In the genomic region with DNA sequence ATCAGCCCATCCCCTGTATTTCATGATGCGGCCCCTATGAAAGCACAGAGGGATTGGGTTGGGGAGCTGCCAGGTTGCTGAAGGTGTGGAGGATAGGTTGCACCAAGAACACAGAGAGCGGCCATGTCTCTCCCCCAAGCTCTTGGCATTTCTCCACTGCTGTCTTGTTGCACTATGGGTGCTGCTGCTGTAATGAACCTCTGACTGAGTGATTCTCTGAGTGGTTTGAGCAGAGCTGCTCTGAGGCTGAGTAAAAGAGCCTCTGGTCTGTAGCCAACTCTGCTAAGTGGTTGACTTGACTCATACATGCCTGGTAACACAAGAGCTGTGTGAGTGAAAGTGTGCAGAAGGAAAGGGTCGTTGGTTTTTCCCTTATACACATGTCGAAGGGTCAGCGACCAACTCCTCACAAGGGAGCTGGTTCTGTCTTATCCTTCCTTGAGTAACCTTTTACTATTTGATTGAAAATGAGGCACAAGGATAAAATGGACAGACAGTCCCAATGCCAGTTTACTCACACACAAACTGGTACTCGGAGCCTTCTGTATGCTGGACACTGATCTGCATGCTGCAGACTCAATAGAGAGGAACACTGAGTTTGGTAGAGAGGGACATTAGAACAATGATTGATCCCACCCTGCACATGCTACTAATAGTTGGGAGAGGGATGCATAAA, we compare ENCODE assay signal across 16 mouse cellular contexts. TPM values are rescaled to one million over a fixed set of nuclear protein-coding genes. Genes with fewer than 3 reads are reported as not detected.
"Had no signal": no experiment of that assay in that cellular context is flagged by ENCODE, and none has a peak within 500 bp of the region (broad histone marks: within the 10 kb centered on the region; RNA-seq: fewer than 3 reads in every experiment).

No protein-coding gene starts in this region.

RNA-seq across cellular contexts. Expression of gene Ugt1a5, which starts 30.4 kb away (rescaled TPM):
- total RNA-seq: layer of hippocampus, postnatal 25 days had no signal
- polyA plus RNA-seq: kidney, embryonic 16.5 days; limb, embryonic 10.5 days; liver, embryonic 12.5 days; lung, embryonic 14.5 days; macrophage; midbrain, embryonic 12.5 days; midbrain, embryonic 16.5 days; neural tube, embryonic 14.5 days; spleen, adult 2 months had no signal

RNA-seq across cellular contexts. Expression of gene Ugt1a6b, which starts 32.3 kb away (rescaled TPM):
- total RNA-seq: left cerebral cortex, adult 2 months had no signal
- polyA plus RNA-seq: limb, embryonic 10.5 days; lung, embryonic 14.5 days; midbrain, embryonic 12.5 days; neural tube, embryonic 14.5 days had no signal

RNA-seq across cellular contexts. Expression of gene Ugt1a8, which starts 47.8 kb away (rescaled TPM):
- total RNA-seq: layer of hippocampus, postnatal 25 days; left cerebral cortex, adult 2 months; left cerebral cortex, postnatal 14 days had no signal
- polyA plus RNA-seq: kidney, embryonic 16.5 days; limb, embryonic 10.5 days; limb, embryonic 14.5 days; liver, embryonic 12.5 days; liver, embryonic 16.5 days; lung, embryonic 14.5 days; macrophage; midbrain, embryonic 12.5 days; midbrain, embryonic 16.5 days; neural tube, embryonic 14.5 days; spleen, adult 2 months; thymus, adult 2 months; urinary bladder, adult 2 months had no signal
